Mouse (Mus musculus) kidney, postnatal 0 days (tissue): ENCODE results near the gene Wfikkn2. TPM values are rescaled to one million over a fixed set of nuclear protein-coding genes. Genes with fewer than 3 reads are reported as not detected.

Source experiments
- ATAC-seq: fragments of 200-750 bp; cut with Nextera tagmentation; replicated peaks from 2 replicates; pipeline ENCODE4 v1.8.0; 2017; ENCODE audit warnings: low read depth, moderate number of reproducible peaks, moderate TSS enrichment, moderate library complexity; ENCODE audit not compliant: low FRiP score
- DNase-seq: peaks from one replicate; pipeline ENCODE4 v3.0.0-alpha.2; 2016; ENCODE audit warnings: low spot score
- H3K27ac ChIP-seq: fragments of 300-500 bp; sonication (generic); 2 replicates; pipeline ENCODE4 v1.5.1; 2014; ENCODE audit warnings: mild to moderate bottlenecking
- H3K27me3 ChIP-seq: fragments of 300-500 bp; sonication (generic); 2 replicates; pipeline ENCODE4 v1.6.1; 2014; ENCODE audit warnings: low read length, mixed read lengths; ENCODE audit not compliant: insufficient read depth
- H3K36me3 ChIP-seq: fragments of 300-500 bp; sonication (generic); 2 replicates; pipeline ENCODE4 v1.6.1; 2014; ENCODE audit warnings: low read length, mixed read lengths; ENCODE audit not compliant: insufficient read depth
- H3K4me1 ChIP-seq: fragments of 300-500 bp; sonication (generic); replicated peaks from 2 replicates; pipeline ENCODE4 v1.6.1; 2014; ENCODE audit warnings: antibody characterized with exemption, low read length, mixed read lengths; ENCODE audit not compliant: insufficient read depth
- H3K4me2 ChIP-seq: fragments of 300-500 bp; sonication (generic); 2 replicates; pipeline ENCODE4 v1.6.1; 2014; ENCODE audit warnings: mild to moderate bottlenecking, low read length, moderate library complexity, mixed read lengths
- H3K4me3 ChIP-seq: fragments of 300-500 bp; sonication (generic); replicated peaks from 2 replicates; pipeline ENCODE4 v1.5.1; 2014; ENCODE audit warnings: low read depth, low read length
- H3K9ac ChIP-seq: fragments of 300-500 bp; sonication (generic); 2 replicates; pipeline ENCODE4 v1.6.1; 2014; ENCODE audit warnings: low read depth, low read length
- H3K9me3 ChIP-seq: fragments of 300-500 bp; sonication (generic); replicated peaks from 2 replicates; pipeline ENCODE4 v1.6.1; 2016; ENCODE audit warnings: low read length, inconsistent platforms, mixed read lengths
- CTCF ChIP-seq: IDR thresholded peaks from 2 replicates; pipeline ENCODE4 v1.5.1; 2016; ENCODE audit warnings: antibody characterized with exemption, low read depth, mild to moderate bottlenecking, moderate library complexity
- WGBS: fragments of 180-500 bp; shearing (Covaris S2); extraction: QIAGEN DNeasy Blood & Tissue Kit; methylation state at CpG from one replicate; pipeline ENCODE4 v1.1.7; 2014; 5-methylcytosine and 5-hydroxymethylcytosine counted together
- polyA plus RNA-seq: library from polyadenylated mRNA; unstranded; fragments of >200 nt; fragmentation: Nextera tagmentation; extraction: Ambion mirVana; gene quantifications from 2 replicates; pipeline ENCODE4 v1.2.1, GENCODE M21; 2015

Gene Wfikkn2
- polyA plus RNA-seq, 1 experiment from 2014 or later: 1.2 TPM

DNA sequence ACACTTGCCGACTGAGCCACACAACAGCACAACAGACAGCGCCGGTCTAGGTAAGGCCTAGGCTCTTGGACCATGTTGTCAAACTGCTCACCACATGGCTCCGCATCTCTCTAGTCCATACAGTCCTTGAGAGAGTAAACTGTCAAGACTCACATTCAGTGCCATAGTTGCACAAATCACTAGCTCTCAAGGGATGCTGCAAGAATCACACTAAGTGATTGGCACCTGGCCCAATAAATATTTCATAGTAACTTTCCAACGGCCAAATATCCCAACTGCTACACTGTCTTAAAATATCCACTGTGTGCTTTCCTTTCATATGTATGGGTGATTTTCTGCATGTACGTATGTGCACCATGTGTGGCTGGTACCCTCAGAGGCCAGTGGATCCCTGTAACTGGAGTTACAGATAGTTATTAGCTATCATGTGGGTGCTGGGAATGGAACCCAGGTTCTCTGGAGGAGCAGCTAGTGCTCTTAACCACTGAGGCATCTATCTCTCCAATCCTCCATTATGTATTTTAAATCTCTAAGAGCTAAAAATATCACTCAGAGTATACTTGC lies 37.8 kb upstream of the Wfikkn2 start:
- TF ChIP-seq CTCF: no peak
- H3K36me3 ChIP-seq: peaks cover 21% of the 10 kb centered on the region; the same call in 1 of the 2 replicates
- DNase-seq: no peak
- 92% methylated on average over 6 of the region's 6 CpGs for WGBS
- H3K4me2 ChIP-seq: no peak overlapping the region
- no peaks in the 10 kb centered on the region for H3K4me1 ChIP-seq
- no peak overlapping the region for H3K27ac ChIP-seq
- no peaks in the 10 kb centered on the region for H3K27me3 ChIP-seq
- H3K9me3 ChIP-seq: no peaks in the 10 kb centered on the region
- H3K4me3 ChIP-seq: no peak overlapping the region
- no peak overlapping the region for H3K9ac ChIP-seq
- no peak for ATAC-seq

DNA sequence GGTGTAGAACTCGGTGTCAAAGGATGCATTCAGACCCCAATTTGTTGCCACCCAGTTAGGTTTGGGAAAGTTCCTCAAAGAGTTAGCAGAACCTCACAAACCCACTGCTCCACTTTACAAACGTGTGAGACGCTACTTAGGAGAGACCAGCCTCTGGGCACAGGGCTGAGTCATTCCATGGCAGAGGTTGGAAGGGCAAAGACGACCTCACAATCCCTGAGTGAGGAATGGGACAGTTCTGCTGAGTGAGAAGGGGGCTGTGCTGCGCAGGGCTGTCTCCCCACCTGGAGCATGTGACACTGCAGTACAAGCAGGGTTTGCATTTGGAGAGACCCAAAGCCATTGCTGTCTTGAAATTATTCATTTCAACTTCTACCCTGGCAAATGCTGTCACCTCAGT lies 36.5 kb upstream of the Wfikkn2 start:
- no peak overlapping the region for H3K4me2 ChIP-seq
- H3K27me3 ChIP-seq: no peaks in the 10 kb centered on the region
- no peaks in the 10 kb centered on the region for H3K9me3 ChIP-seq
- no peak overlapping the region for H3K4me3 ChIP-seq
- no peak for TF ChIP-seq CTCF
- ATAC-seq: no peak
- DNase-seq: no peak
- no peak overlapping the region for H3K9ac ChIP-seq
- WGBS: 60% methylated on average over 5 of the region's 5 CpGs
- no peak overlapping the region for H3K27ac ChIP-seq
- no peaks in the 10 kb centered on the region for H3K4me1 ChIP-seq
- 0 out of 2 replicates have a peak, but pooled peaks cover 9% of the 10 kb centered on the region for H3K36me3 ChIP-seq

DNA sequence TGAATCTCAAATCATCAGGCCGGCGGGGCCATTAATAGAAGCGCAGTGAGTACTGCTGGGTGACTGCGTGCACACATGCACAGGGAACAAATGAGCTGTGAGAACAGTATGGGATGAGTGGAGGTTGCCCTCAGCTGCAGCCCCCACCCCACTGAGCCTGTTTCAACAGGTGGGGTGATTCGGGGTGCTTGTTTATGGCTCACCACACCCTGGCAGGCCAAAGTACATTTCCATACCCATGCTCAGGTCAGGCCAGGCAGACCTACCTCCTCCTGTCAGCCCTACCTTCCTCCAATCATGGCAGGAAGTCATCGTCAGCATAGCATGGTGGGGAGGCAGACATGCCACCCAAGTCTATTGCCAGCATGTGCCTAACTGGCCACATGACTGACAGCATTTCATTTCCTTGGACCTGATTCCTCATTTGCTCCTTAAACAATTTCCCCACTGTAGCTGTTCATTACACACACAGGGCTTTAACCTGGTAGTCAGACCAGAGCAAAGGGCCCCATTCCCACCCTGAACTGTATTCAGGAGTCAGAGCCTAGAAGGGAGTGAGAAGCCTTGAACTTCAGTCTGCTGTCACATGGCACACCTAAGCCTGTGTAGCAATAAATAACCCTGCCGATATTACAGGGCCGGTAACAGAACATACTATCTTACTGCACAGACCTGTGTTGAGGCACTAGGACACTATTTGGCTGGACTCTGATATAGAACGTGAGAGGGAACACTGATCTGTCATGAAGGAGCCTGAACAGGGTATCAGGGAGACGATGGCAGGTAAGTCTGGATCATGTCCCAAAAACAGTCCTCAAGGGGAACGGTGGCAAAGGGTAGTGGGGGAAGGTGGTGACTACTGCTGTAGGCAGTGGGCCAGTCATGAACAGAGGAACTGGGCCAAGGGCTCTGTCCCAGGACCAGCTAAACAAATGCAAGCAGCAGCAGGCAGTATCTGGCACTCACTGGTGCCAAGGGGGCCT lies 35.7 kb upstream of the Wfikkn2 start, which contains the start of gene Gm21885:
Gene Gm21885 (plus strand): TSS at position 675 of the 983 bp plus-strand sequence.
- TF ChIP-seq CTCF: no peak
- no peaks in the 10 kb centered on the region for H3K9me3 ChIP-seq
- H3K36me3 ChIP-seq: 0 out of 2 replicates have a peak, but pooled peaks cover 7% of the 10 kb centered on the region
- ATAC-seq: 0 out of 2 replicates have a peak, but pooled peaks have one; percentile 7
- no peak within 1 kb of the TSS for H3K27ac ChIP-seq
- H3K4me2 ChIP-seq: no peak within 1 kb of the TSS
- DNase-seq: no peak
- no peak within 1 kb of the TSS for H3K4me3 ChIP-seq
- WGBS: 77% methylated on average over 11 of the region's 11 CpGs
- H3K27me3 ChIP-seq: no peaks in the 10 kb centered on the region
- no peaks in the 10 kb centered on the region for H3K4me1 ChIP-seq
- H3K9ac ChIP-seq: no peak within 1 kb of the TSS

DNA sequence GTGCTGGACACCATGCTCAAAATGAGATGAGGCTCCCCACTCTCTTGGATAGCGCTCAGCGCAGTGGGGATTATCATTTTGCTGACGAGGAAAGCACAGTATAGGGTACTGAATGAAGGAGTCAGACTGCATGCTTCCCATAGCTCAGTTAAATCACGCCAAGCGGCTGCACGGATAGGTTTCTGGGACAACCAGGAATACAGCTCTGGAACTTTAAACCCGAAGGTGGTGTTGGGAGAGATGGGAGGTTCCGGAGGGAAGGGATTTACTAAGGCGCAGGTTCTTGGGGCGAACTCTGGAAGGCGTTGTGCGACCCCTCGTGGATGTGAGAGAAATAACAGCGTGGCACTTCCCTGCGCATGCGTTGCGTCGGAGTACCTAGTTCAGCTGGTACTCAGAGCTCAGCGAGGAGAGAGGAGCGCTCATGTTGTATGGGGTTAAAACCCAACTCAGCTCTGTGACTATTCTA lies 31.1 kb upstream of the Wfikkn2 start:
- no peaks in the 10 kb centered on the region for H3K27me3 ChIP-seq
- DNase-seq: peak; percentile 97
- 7% methylated on average over 20 of the region's 20 CpGs for WGBS
- H3K36me3 ChIP-seq: no peaks in the 10 kb centered on the region
- H3K4me1 ChIP-seq: no peaks in the 10 kb centered on the region
- H3K27ac ChIP-seq: no peak overlapping the region
- 0 out of 2 replicates have a peak overlapping the region, but pooled peaks have one; percentile 42 for H3K9ac ChIP-seq
- H3K4me2 ChIP-seq: peak overlapping the region; percentile 66
- no peaks in the 10 kb centered on the region for H3K9me3 ChIP-seq
- peak; percentile 61 for ATAC-seq
- peak overlapping the region; percentile 33 for H3K4me3 ChIP-seq
- peak; percentile 95 for TF ChIP-seq CTCF

- WGBS: 79% methylated on average over 2 of the region's 2 CpGs
- no peak overlapping the region for H3K9ac ChIP-seq
- no peaks in the 10 kb centered on the region for H3K4me1 ChIP-seq
- H3K27ac ChIP-seq: no peak overlapping the region
- no peaks in the 10 kb centered on the region for H3K9me3 ChIP-seq
- ATAC-seq (no peak), DNase-seq (no peak)
- H3K4me3 ChIP-seq: no peak overlapping the region
- H3K27me3 ChIP-seq: no peaks in the 10 kb centered on the region
- TF ChIP-seq CTCF: no peak
- H3K36me3 ChIP-seq: no peaks in the 10 kb centered on the region
- no peak overlapping the region for H3K4me2 ChIP-seq
Observed at GRCm38 (mm10) chr11:94275686-94276085, 29.9 kb upstream of the Wfikkn2 start.

DNA sequence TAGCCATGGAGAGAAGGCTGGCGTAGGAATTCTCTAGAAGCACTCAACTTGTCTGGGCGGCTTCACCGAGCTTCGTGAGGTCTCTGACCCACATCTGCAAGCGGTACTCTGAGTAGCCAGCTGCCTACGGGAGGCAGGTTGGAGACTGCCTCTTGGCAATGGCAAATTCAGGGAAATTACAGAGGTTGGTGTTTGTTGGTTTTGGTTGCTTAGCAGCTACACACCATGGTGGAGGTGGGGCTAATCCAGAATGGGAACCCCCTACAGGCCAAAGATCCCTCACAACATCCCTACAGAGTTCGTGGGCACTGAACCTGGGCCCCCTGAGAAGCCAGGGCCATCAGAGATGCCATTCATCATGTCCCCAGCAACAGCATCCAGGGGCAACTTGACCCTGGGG lies 29.4 kb upstream of the Wfikkn2 start:
- Histone ChIP-seq H3K4me1 (no peaks in the 10 kb centered on the region), H3K9ac (no peak overlapping the region)
- 75% methylated on average over 7 of the region's 7 CpGs for WGBS

More for the DNA sequence above, 29.4 kb upstream of the Wfikkn2 start:
- TF ChIP-seq CTCF: no peak
- Histone ChIP-seq H3K36me3 (no peaks in the 10 kb centered on the region), H3K4me3 (no peak overlapping the region), H3K27me3 (no peaks in the 10 kb centered on the region), H3K9me3 (no peaks in the 10 kb centered on the region), H3K4me2 (no peak overlapping the region), H3K27ac (no peak overlapping the region)
- no peak for DNase-seq
- no peak for ATAC-seq
